Mouse (Mus musculus) embryonic facial prominence, embryonic 15.5 days (tissue): Measurements from ENCODE around the gene Sh3rf3. TPM values are rescaled to one million over a fixed set of nuclear protein-coding genes. Genes with fewer than 3 reads are reported as not detected.
A peak's percentile ranks its signal among the peaks of the same experiment; 100 is the strongest.

Experiments used
- ATAC-seq: fragments of 200-750 bp; cut with Nextera tagmentation; 2 replicates; pipeline ENCODE4 v1.8.0; 2017; ENCODE audit warnings: low read depth, moderate TSS enrichment; ENCODE audit not compliant: insufficient number of reproducible peaks, low FRiP score, low TSS enrichment
- H3K27ac ChIP-seq: fragments of 300-500 bp; sonication (generic); replicated peaks from 2 replicates; pipeline ENCODE4 v1.5.1; 2015; ENCODE audit warnings: mild to moderate bottlenecking, inconsistent platforms
- H3K27me3 ChIP-seq: fragments of 300-500 bp; sonication (generic); 2 replicates; pipeline ENCODE4 v1.6.1; 2015; ENCODE audit warnings: inconsistent platforms
- H3K36me3 ChIP-seq: fragments of 300-500 bp; sonication (generic); 2 replicates; pipeline ENCODE4 v1.6.1; 2015; ENCODE audit warnings: mild to moderate bottlenecking, inconsistent platforms
- H3K4me1 ChIP-seq: fragments of 300-500 bp; sonication (generic); 2 replicates; pipeline ENCODE4 v1.6.1; 2015; ENCODE audit warnings: inconsistent platforms
- H3K4me2 ChIP-seq: fragments of 300-500 bp; sonication (generic); replicated peaks from 2 replicates; pipeline ENCODE4 v1.6.1; 2015; ENCODE audit warnings: mild to moderate bottlenecking, inconsistent platforms
- H3K4me3 ChIP-seq: fragments of 300-500 bp; sonication (generic); replicated peaks from 2 replicates; pipeline ENCODE4 v1.5.1; 2015; ENCODE audit warnings: mild to moderate bottlenecking, inconsistent platforms
- H3K9ac ChIP-seq: fragments of 300-500 bp; sonication (generic); 2 replicates; pipeline ENCODE4 v1.6.1; 2015; ENCODE audit warnings: inconsistent platforms
- H3K9me3 ChIP-seq: fragments of 300-500 bp; sonication (generic); replicated peaks from 2 replicates; pipeline ENCODE4 v1.6.1; 2016; ENCODE audit warnings: inconsistent platforms
- WGBS: fragments of 180-500 bp; shearing (Covaris S2); methylation state at CpG from one replicate; pipeline ENCODE4 v1.1.7; 2015; 5-methylcytosine and 5-hydroxymethylcytosine counted together
- polyA plus RNA-seq: library from polyadenylated mRNA; unstranded; fragments of >200 nt; fragmentation: Nextera tagmentation; extraction: Ambion mirVana; gene quantifications from 2 replicates; pipeline ENCODE4 v1.2.1, GENCODE M21; 2015

The Sh3rf3 gene
- polyA plus RNA-seq, 1 experiment from 2014 or later = 3.1 TPM

- Histone ChIP-seq H3K36me3 (no peaks in the 10 kb centered on the region), H3K27ac (no peak overlapping the region), H3K4me2 (no peak overlapping the region), H3K4me1 (no peaks in the 10 kb centered on the region), H3K9ac (no peak overlapping the region), H3K4me3 (no peak overlapping the region), H3K27me3 (no peaks in the 10 kb centered on the region), H3K9me3 (no peaks in the 10 kb centered on the region)
- WGBS = 69% methylated on average over 2 of the region's 2 CpGs
- no peak for ATAC-seq
These were observed 69.6 kb downstream of the Sh3rf3 start for GRCm38 (mm10) chr10:58882741-58883140.

GRCm38 (mm10) chr10:58885351-58885750 is 72.2 kb downstream of the Sh3rf3 start:
- Histone ChIP-seq H3K27me3 (no peaks in the 10 kb centered on the region), H3K27ac (no peak overlapping the region), H3K36me3 (no peaks in the 10 kb centered on the region), H3K4me3 (no peak overlapping the region), H3K4me2 (no peak overlapping the region), H3K9ac (no peak overlapping the region), H3K4me1 (0 out of 2 replicates have a peak, but pooled peaks cover 3% of the 10 kb centered on the region), H3K9me3 (no peaks in the 10 kb centered on the region)
- ATAC-seq = no peak
- 38% methylated on average over 5 of the region's 5 CpGs for WGBS

- no peaks in the 10 kb centered on the region for H3K36me3 ChIP-seq
- H3K4me2 ChIP-seq = no peak overlapping the region
- H3K9ac ChIP-seq = no peak overlapping the region
- ATAC-seq = no peak
- no peaks in the 10 kb centered on the region for H3K9me3 ChIP-seq
- 70% methylated on average over 2 of the region's 2 CpGs for WGBS
- H3K4me1 ChIP-seq = peaks cover 7% of the 10 kb centered on the region
- H3K27ac ChIP-seq = no peak overlapping the region
- H3K27me3 ChIP-seq = no peaks in the 10 kb centered on the region
- no peak overlapping the region for H3K4me3 ChIP-seq
These were observed 72.7 kb downstream of the Sh3rf3 start for GRCm38 (mm10) chr10:58885816-58886215.

GRCm38 (mm10) chr10:58890671-58891439 is 77.7 kb downstream of the Sh3rf3 start:
- Histone ChIP-seq H3K4me3 (no peak overlapping the region), H3K27ac (no peak overlapping the region), H3K9ac (no peak overlapping the region), H3K27me3 (no peaks in the 10 kb centered on the region), H3K9me3 (no peaks in the 10 kb centered on the region), H3K36me3 (no peaks in the 10 kb centered on the region), H3K4me1 (peaks cover 12% of the 10 kb centered on the region), H3K4me2 (peak overlapping the region; percentile 21; the same call in 1 of the 2 replicates)
- 23% methylated on average over 16 of the region's 16 CpGs for WGBS
- ATAC-seq = no peak; the same call in 1 of the 2 replicates

GRCm38 (mm10) chr10:58895431-58895830 is 82.3 kb downstream of the Sh3rf3 start:
- Histone ChIP-seq H3K36me3 (no peaks in the 10 kb centered on the region), H3K4me2 (no peak overlapping the region), H3K9me3 (no peaks in the 10 kb centered on the region), H3K27me3 (no peaks in the 10 kb centered on the region), H3K9ac (no peak overlapping the region), H3K4me1 (peaks cover 8% of the 10 kb centered on the region), H3K27ac (no peak overlapping the region), H3K4me3 (no peak overlapping the region)
- 82% methylated on average over 5 of the region's 5 CpGs for WGBS
- no peak for ATAC-seq

GRCm38 (mm10) chr10:58897009-58897543 is 83.9 kb downstream of the Sh3rf3 start:
- Histone ChIP-seq H3K4me1 (no peaks in the 10 kb centered on the region), H3K9me3 (no peaks in the 10 kb centered on the region), H3K4me2 (no peak overlapping the region), H3K36me3 (no peaks in the 10 kb centered on the region), H3K4me3 (no peak overlapping the region), H3K27ac (no peak overlapping the region), H3K27me3 (no peaks in the 10 kb centered on the region), H3K9ac (no peak overlapping the region)
- WGBS = 74% methylated on average over 3 of the region's 3 CpGs
- no peak for ATAC-seq

- H3K27me3 ChIP-seq = no peaks in the 10 kb centered on the region
- H3K36me3 ChIP-seq = no peaks in the 10 kb centered on the region
- no peak overlapping the region for H3K27ac ChIP-seq
- H3K9ac ChIP-seq = no peak overlapping the region
- no peak for ATAC-seq
- no peak overlapping the region for H3K4me3 ChIP-seq
- no peaks in the 10 kb centered on the region for H3K4me1 ChIP-seq
- 32% methylated on average over 6 of the region's 6 CpGs for whole genome bisulfite sequencing
- no peak overlapping the region for H3K4me2 ChIP-seq
- no peaks in the 10 kb centered on the region for H3K9me3 ChIP-seq
These were observed 92.1 kb downstream of the Sh3rf3 start for GRCm38 (mm10) chr10:58905253-58905652.

- Histone ChIP-seq H3K9me3 (no peaks in the 10 kb centered on the region), H3K4me2 (no peak overlapping the region), H3K9ac (no peak overlapping the region), H3K27me3 (no peaks in the 10 kb centered on the region), H3K4me1 (no peaks in the 10 kb centered on the region), H3K27ac (no peak overlapping the region), H3K36me3 (no peaks in the 10 kb centered on the region), H3K4me3 (no peak overlapping the region)
- no peak for ATAC-seq
- WGBS = 77% methylated on average over 5 of the region's 5 CpGs
These were observed 93.9 kb downstream of the Sh3rf3 start for GRCm38 (mm10) chr10:58907001-58907443.

GRCm38 (mm10) chr10:58908451-58908850 is 95.3 kb downstream of the Sh3rf3 start:
- no peak overlapping the region for H3K27ac ChIP-seq
- H3K4me1 ChIP-seq = no peaks in the 10 kb centered on the region
- ATAC-seq = no peak
- H3K4me2 ChIP-seq = no peak overlapping the region
- no peaks in the 10 kb centered on the region for H3K9me3 ChIP-seq
- no peaks in the 10 kb centered on the region for H3K27me3 ChIP-seq
- no peaks in the 10 kb centered on the region for H3K36me3 ChIP-seq
- WGBS = 81% methylated on average over 8 of the region's 8 CpGs
- H3K4me3 ChIP-seq = no peak overlapping the region
- H3K9ac ChIP-seq = no peak overlapping the region

- Histone ChIP-seq H3K4me2 (no peak overlapping the region), H3K4me1 (peaks cover 7% of the 10 kb centered on the region; the same call in 1 of the 2 replicates), H3K27me3 (no peaks in the 10 kb centered on the region), H3K9me3 (no peaks in the 10 kb centered on the region), H3K27ac (no peak overlapping the region), H3K9ac (no peak overlapping the region), H3K4me3 (no peak overlapping the region), H3K36me3 (no peaks in the 10 kb centered on the region)
- 61% methylated on average over 8 of the region's 8 CpGs for WGBS
- ATAC-seq = no peak
These were observed 102.4 kb downstream of the Sh3rf3 start for GRCm38 (mm10) chr10:58915301-58916245.

GRCm38 (mm10) chr10:58921643-58922188 is 108.6 kb downstream of the Sh3rf3 start:
- no peak for ATAC-seq
- Histone ChIP-seq H3K36me3 (no peaks in the 10 kb centered on the region), H3K9me3 (no peaks in the 10 kb centered on the region), H3K27ac (no peak overlapping the region), H3K9ac (no peak overlapping the region), H3K4me3 (no peak overlapping the region), H3K4me2 (no peak overlapping the region), H3K27me3 (no peaks in the 10 kb centered on the region), H3K4me1 (0 out of 2 replicates have a peak, but pooled peaks cover under 1% of the 10 kb centered on the region)
- WGBS = 79% methylated on average over 8 of the region's 8 CpGs
